Mouse (Mus musculus) C2C12 (cell line): ENCODE measurements around the gene Pik3c2g. TPM values are rescaled to one million over a fixed set of nuclear protein-coding genes. Genes with fewer than 3 reads are reported as not detected.

Experiments used
- H3K27me3 ChIP-seq: one replicate; pipeline ENCODE4 v1.6.1; 2011; ENCODE audit not compliant: control insufficient read depth, insufficient read depth, insufficient read length
- H3K36me3 ChIP-seq: one replicate; pipeline ENCODE4 v1.6.1; 2011; ENCODE audit not compliant: control insufficient read depth, insufficient read depth
- H3K4me3 ChIP-seq: one replicate; pipeline ENCODE4 v1.5.1; 2011; ENCODE audit warnings: mild to moderate bottlenecking, control low read depth; ENCODE audit not compliant: poor library complexity, insufficient read depth, severe bottlenecking
- H3K79me2 ChIP-seq: one replicate; pipeline ENCODE4 v1.6.1; 2011; ENCODE audit not compliant: control insufficient read depth, insufficient read depth
- H3K79me3 ChIP-seq: one replicate; pipeline ENCODE4 v1.6.1; 2011; ENCODE audit warnings: low read depth, control low read depth
- H3ac ChIP-seq: one replicate; pipeline ENCODE3; 2011; ENCODE audit warnings: low read depth; ENCODE audit not compliant: control insufficient read depth, insufficient read length
- CEBPB ChIP-seq: IDR thresholded peaks from one replicate; pipeline ENCODE4 v1.6.1; 2011; ENCODE audit warnings: low read depth, mild to moderate bottlenecking, control low read depth, moderate library complexity
- CTCF ChIP-seq: IDR thresholded peaks from one replicate; pipeline ENCODE4 v1.5.1; 2011; ENCODE audit not compliant: control insufficient read depth, insufficient read depth, insufficient read length
- FOSL1 ChIP-seq: IDR thresholded peaks from one replicate; pipeline ENCODE4 v1.8.0; 2011; ENCODE audit warnings: mild to moderate bottlenecking, low read length; ENCODE audit not compliant: poor library complexity, insufficient read depth, severe bottlenecking
- MAX ChIP-seq: IDR thresholded peaks from one replicate; pipeline ENCODE4 v1.6.1; 2011; ENCODE audit warnings: mild to moderate bottlenecking, control low read depth
- MYOD1 ChIP-seq: IDR thresholded peaks from one replicate; pipeline ENCODE4 v1.6.1; 2011; ENCODE audit warnings: low read depth; ENCODE audit not compliant: control insufficient read depth, insufficient read length
- MYOG ChIP-seq: IDR thresholded peaks from one replicate; pipeline ENCODE4 v1.6.1; 2011; ENCODE audit not compliant: control insufficient read depth, insufficient read length; ENCODE audit errors: extremely low read depth
- USF1 ChIP-seq: IDR thresholded peaks from one replicate; pipeline ENCODE4 v1.6.1; 2011; ENCODE audit warnings: low read depth, mild to moderate bottlenecking, control low read depth, moderate library complexity
- polyA plus RNA-seq: library from polyadenylated mRNA; unstranded; fragments of >200 nt; fragmentation: generic; extraction: Trizol; gene quantifications from one replicate; pipeline ENCODE4 v1.2.1, GENCODE M21; 2012; ENCODE audit warnings: missing spikeins

Pik3c2g gene
- polyA plus RNA-seq, 1 experiment, result not detected

GRCm38 (mm10) chr6:139780028-139780427, 193.0 kb downstream of the Pik3c2g start:
- Histone ChIP-seq H3ac (no peak overlapping the region), H3K36me3 (no peaks in the 10 kb centered on the region), H3K27me3 (no peaks in the 10 kb centered on the region), H3K79me2 (no peaks in the 10 kb centered on the region), H3K4me3 (no peak overlapping the region), H3K79me3 (no peaks in the 10 kb centered on the region)
- no peak for TF ChIP-seq FOSL1

- TF ChIP-seq CEBPB (no peak), FOSL1 (no peak), MAX (no peak), MYOG (no peak), MYOD1 (no peak), CTCF (no peak), USF1 (no peak)
- Histone ChIP-seq H3K79me2 (no peaks in the 10 kb centered on the region), H3ac (no peak overlapping the region), H3K4me3 (no peak overlapping the region), H3K27me3 (no peaks in the 10 kb centered on the region), H3K79me3 (no peaks in the 10 kb centered on the region), H3K36me3 (no peaks in the 10 kb centered on the region)
Observed at GRCm38 (mm10) chr6:139789479-139789878, 202.5 kb downstream of the Pik3c2g start.

- H3K79me2 ChIP-seq, result no peaks in the 10 kb centered on the region
- H3K79me3 ChIP-seq, result no peaks in the 10 kb centered on the region
- H3K4me3 ChIP-seq, result no peak overlapping the region
- no peak overlapping the region for H3ac ChIP-seq
- H3K36me3 ChIP-seq, result no peaks in the 10 kb centered on the region
- no peaks in the 10 kb centered on the region for H3K27me3 ChIP-seq
- no peak for TF ChIP-seq CTCF
- no peak for TF ChIP-seq CEBPB
- TF ChIP-seq MYOD1, result no peak
- TF ChIP-seq FOSL1, result no peak
- TF ChIP-seq USF1, result no peak
- no peak for TF ChIP-seq MYOG
- TF ChIP-seq MAX, result no peak
Observed at GRCm38 (mm10) chr6:139799541-139800226, 212.7 kb downstream of the Pik3c2g start.

GRCm38 (mm10) chr6:139821916-139822315, 234.9 kb downstream of the Pik3c2g start:
- TF ChIP-seq MAX (no peak), CTCF (no peak)
- Histone ChIP-seq H3K27me3 (no peaks in the 10 kb centered on the region), H3K79me2 (no peaks in the 10 kb centered on the region), H3ac (no peak overlapping the region), H3K36me3 (no peaks in the 10 kb centered on the region), H3K79me3 (no peaks in the 10 kb centered on the region), H3K4me3 (no peak overlapping the region)

GRCm38 (mm10) chr6:139838239-139838638, 251.2 kb downstream of the Pik3c2g start:
- H3ac ChIP-seq, result no peak overlapping the region
- H3K36me3 ChIP-seq, result no peaks in the 10 kb centered on the region
- no peak for TF ChIP-seq CTCF
- no peak for TF ChIP-seq MAX
- no peak for TF ChIP-seq CEBPB
- no peak for TF ChIP-seq MYOG
- no peak for TF ChIP-seq USF1
- no peak for TF ChIP-seq MYOD1
- TF ChIP-seq FOSL1, result no peak
- H3K79me3 ChIP-seq, result no peaks in the 10 kb centered on the region
- no peaks in the 10 kb centered on the region for H3K27me3 ChIP-seq
- no peak overlapping the region for H3K4me3 ChIP-seq
- H3K79me2 ChIP-seq, result no peaks in the 10 kb centered on the region

- Histone ChIP-seq H3K36me3 (no peaks in the 10 kb centered on the region), H3K4me3 (no peak overlapping the region), H3K27me3 (no peaks in the 10 kb centered on the region), H3K79me2 (no peaks in the 10 kb centered on the region), H3ac (no peak overlapping the region), H3K79me3 (no peaks in the 10 kb centered on the region)
- no peak for TF ChIP-seq MYOG
- TF ChIP-seq CEBPB, result no peak
- TF ChIP-seq CTCF, result no peak
- no peak for TF ChIP-seq USF1
- TF ChIP-seq FOSL1, result no peak
- TF ChIP-seq MYOD1, result no peak
- no peak for TF ChIP-seq MAX
Observed at GRCm38 (mm10) chr6:139838713-139839112, 251.7 kb downstream of the Pik3c2g start.
